Mouse (Mus musculus) small intestine, adult 2 months (tissue): Measurements from ENCODE around the gene Sardh.

Experiments used
- CTCF ChIP-seq: fragments of 200-500 bp; IDR thresholded peaks from 2 replicates; pipeline ENCODE4 v1.5.1; 2012; ENCODE audit warnings: low read depth, mild to moderate bottlenecking, control low read depth, inconsistent platforms, low read length, moderate library complexity, mixed read lengths; ENCODE audit not compliant: insufficient replicate concordance, insufficient read length; ENCODE audit errors: extremely low read depth
- POLR2A ChIP-seq: fragments of 200-500 bp; IDR thresholded peaks from 2 replicates; pipeline ENCODE4 v1.6.1; 2012; ENCODE audit warnings: low read depth, mild to moderate bottlenecking, control low read depth, inconsistent platforms, low read length, moderate library complexity

- TF ChIP-seq CTCF (no peak), POLR2A (no peak)
Observed at GRCm38 (mm10) chr2:27228809-27229480, 19.2 kb downstream of the Sardh start.
